Mouse (Mus musculus): ENCODE measurements around the gene Plxnb2. TPM values are rescaled to one million over a fixed set of nuclear protein-coding genes. Genes with fewer than 3 reads are reported as not detected.

Gene Plxnb2
- polyA plus RNA-seq, 1 experiment from 2014 or later, result 104 TPM

GRCm38 (mm10) chr15:89195690-89196312 is 15.2 kb upstream of the Plxnb2 start:
- H3K36me3 ChIP-seq, result peaks cover 10% of the 10 kb centered on the region
- under 1% methylated on average over 24 of the region's 25 CpGs for WGBS
- H3K27ac ChIP-seq, result peak overlapping the region; percentile 98
- H3K4me3 ChIP-seq, result peak overlapping the region; percentile 79
- H3K4me2 ChIP-seq, result peak overlapping the region; percentile 51
- H3K27me3 ChIP-seq, result no peaks in the 10 kb centered on the region
- peak overlapping the region; percentile 95 for H3K9ac ChIP-seq
- H3K4me1 ChIP-seq (replicated peaks), result peaks cover 17% of the 10 kb centered on the region
- ATAC-seq (ENCODE audit: low FRiP score), result peak; percentile 94
- no peaks in the 10 kb centered on the region for H3K9me3 ChIP-seq

- Histone ChIP-seq H3K4me3 (peak overlapping the region; percentile 79), H3K4me2 (peak overlapping the region; percentile 51), H3K4me1 (replicated peaks) (peaks cover 17% of the 10 kb centered on the region), H3K9ac (peak overlapping the region; percentile 95), H3K36me3 (peaks cover 15% of the 10 kb centered on the region), H3K9me3 (no peaks in the 10 kb centered on the region), H3K27me3 (no peaks in the 10 kb centered on the region), H3K27ac (peak overlapping the region; percentile 98)
- peak; percentile 5; the same call in 1 of the 2 replicates for ATAC-seq (ENCODE audit: low FRiP score)
- 29% methylated on average over 6 of the region's 6 CpGs for WGBS
Observed at GRCm38 (mm10) chr15:89195261-89195681, 14.7 kb upstream of the Plxnb2 start.

- no peak overlapping the region for H3K4me3 ChIP-seq
- no peaks in the 10 kb centered on the region for H3K9me3 ChIP-seq
- peak overlapping the region; percentile 14; the same call in 1 of the 2 replicates for H3K27ac ChIP-seq
- 78% methylated on average over 5 of the region's 5 CpGs for WGBS
- no peak for ATAC-seq (ENCODE audit: low FRiP score)
- H3K4me2 ChIP-seq, result no peak overlapping the region
- H3K36me3 ChIP-seq, result peaks cover 55% of the 10 kb centered on the region
- peaks cover 38% of the 10 kb centered on the region for H3K4me1 ChIP-seq (replicated peaks)
- no peaks in the 10 kb centered on the region for H3K27me3 ChIP-seq
- 0 out of 2 replicates have a peak overlapping the region, but pooled peaks have one; percentile 26 for H3K9ac ChIP-seq
Observed at GRCm38 (mm10) chr15:89184937-89185227, 4.3 kb upstream of the Plxnb2 start.

- WGBS, result 50% methylated on average over 5 of the region's 5 CpGs
- H3K4me2 ChIP-seq, result no peak overlapping the region
- peak overlapping the region; percentile 48 for H3K27ac ChIP-seq
- no peaks in the 10 kb centered on the region for H3K9me3 ChIP-seq
- peaks cover 43% of the 10 kb centered on the region for H3K4me1 ChIP-seq (replicated peaks)
- H3K36me3 ChIP-seq, result peaks cover 50% of the 10 kb centered on the region
- no peaks in the 10 kb centered on the region for H3K27me3 ChIP-seq
- peak overlapping the region; percentile 26; the same call in 1 of the 2 replicates for H3K9ac ChIP-seq
- ATAC-seq (ENCODE audit: low FRiP score), result no peak
- no peak overlapping the region for H3K4me3 ChIP-seq
Observed at GRCm38 (mm10) chr15:89184141-89184936, 3.8 kb upstream of the Plxnb2 start.

GRCm38 (mm10) chr15:89182842-89183241 is 2.3 kb upstream of the Plxnb2 start:
- no peak for ATAC-seq (ENCODE audit: low FRiP score)
- no peaks in the 10 kb centered on the region for H3K27me3 ChIP-seq
- WGBS, result 76% methylated on average over 5 of the region's 5 CpGs
- H3K9ac ChIP-seq, result 0 out of 2 replicates have a peak overlapping the region, but pooled peaks have one; percentile 24
- peaks cover 35% of the 10 kb centered on the region for H3K36me3 ChIP-seq
- H3K4me2 ChIP-seq, result 0 out of 2 replicates have a peak overlapping the region, but pooled peaks have one; percentile 4
- no peak overlapping the region for H3K4me3 ChIP-seq
- H3K9me3 ChIP-seq, result no peaks in the 10 kb centered on the region
- peaks cover 58% of the 10 kb centered on the region for H3K4me1 ChIP-seq (replicated peaks)
- H3K27ac ChIP-seq, result peak overlapping the region; percentile 48; the same call in 1 of the 2 replicates

GRCm38 (mm10) chr15:89182328-89182741 is 1.7 kb upstream of the Plxnb2 start:
- WGBS, result 48% methylated on average over 6 of the region's 6 CpGs
- H3K4me2 ChIP-seq, result 0 out of 2 replicates have a peak overlapping the region, but pooled peaks have one; percentile 4
- H3K4me1 ChIP-seq (replicated peaks), result peaks cover 63% of the 10 kb centered on the region
- no peak overlapping the region for H3K4me3 ChIP-seq
- 0 out of 2 replicates have a peak overlapping the region, but pooled peaks have one; percentile 24 for H3K9ac ChIP-seq
- no peak for ATAC-seq (ENCODE audit: low FRiP score)
- H3K27ac ChIP-seq, result peak overlapping the region; percentile 48
- H3K36me3 ChIP-seq, result peaks cover 30% of the 10 kb centered on the region
- H3K9me3 ChIP-seq, result no peaks in the 10 kb centered on the region
- H3K27me3 ChIP-seq, result no peaks in the 10 kb centered on the region

- Histone ChIP-seq H3K4me3 (peak overlapping the region; percentile 86), H3K27me3 (no peaks in the 10 kb centered on the region), H3K9me3 (no peaks in the 10 kb centered on the region), H3K27ac (peak overlapping the region; percentile 96; the same call in 1 of the 2 replicates), H3K4me1 (replicated peaks) (peaks cover 69% of the 10 kb centered on the region), H3K36me3 (peaks cover 24% of the 10 kb centered on the region), H3K4me2 (peak overlapping the region; percentile 97), H3K9ac (peak overlapping the region; percentile 24; the same call in 1 of the 2 replicates)
- 80% methylated on average over 10 of the region's 10 CpGs for WGBS
- no peak for ATAC-seq (ENCODE audit: low FRiP score)
Observed at GRCm38 (mm10) chr15:89181561-89182270, 1.1 kb upstream of the Plxnb2 start.

GRCm38 (mm10) chr15:89180081-89180541 is 477 bp downstream of the Plxnb2 start:
- Histone ChIP-seq H3K4me1 (replicated peaks) (peaks cover 85% of the 10 kb centered on the region), H3K27ac (peak overlapping the region; percentile 96), H3K4me3 (peak overlapping the region; percentile 86), H3K36me3 (peaks cover 8% of the 10 kb centered on the region), H3K27me3 (no peaks in the 10 kb centered on the region), H3K4me2 (peak overlapping the region; percentile 97), H3K9ac (peak overlapping the region; percentile 97), H3K9me3 (no peaks in the 10 kb centered on the region)
- no peak; the same call in 1 of the 2 replicates for ATAC-seq (ENCODE audit: low FRiP score)
- 0% methylated on average over 18 of the region's 26 CpGs for WGBS

- peak overlapping the region; percentile 97 for H3K9ac ChIP-seq
- H3K27me3 ChIP-seq, result 0 out of 2 replicates have a peak, but pooled peaks cover 3% of the 10 kb centered on the region
- peaks cover 3% of the 10 kb centered on the region for H3K36me3 ChIP-seq
- H3K4me1 ChIP-seq (replicated peaks), result peaks cover 87% of the 10 kb centered on the region
- peak overlapping the region; percentile 97 for H3K4me2 ChIP-seq
- H3K27ac ChIP-seq, result peak overlapping the region; percentile 96
- ATAC-seq (ENCODE audit: low FRiP score), result no peak
- 2% methylated on average over 6 of the region's 6 CpGs for WGBS
- H3K4me3 ChIP-seq, result peak overlapping the region; percentile 86
- H3K9me3 ChIP-seq, result no peaks in the 10 kb centered on the region
Observed at GRCm38 (mm10) chr15:89179630-89179964, 991 bp downstream of the Plxnb2 start.

GRCm38 (mm10) chr15:89178954-89179629 is 1.5 kb downstream of the Plxnb2 start:
- Histone ChIP-seq H3K4me2 (peak overlapping the region; percentile 97), H3K27ac (peak overlapping the region; percentile 96), H3K9me3 (no peaks in the 10 kb centered on the region), H3K4me1 (replicated peaks) (peaks cover 87% of the 10 kb centered on the region), H3K4me3 (peak overlapping the region; percentile 86), H3K36me3 (no peaks in the 10 kb centered on the region), H3K9ac (peak overlapping the region; percentile 97), H3K27me3 (0 out of 2 replicates have a peak, but pooled peaks cover 3% of the 10 kb centered on the region)
- 3% methylated on average over 16 of the region's 16 CpGs for WGBS
- ATAC-seq (ENCODE audit: low FRiP score), result no peak

- WGBS, result 76% methylated on average over 7 of the region's 7 CpGs
- no peak for ATAC-seq (ENCODE audit: low FRiP score)
- Histone ChIP-seq H3K36me3 (no peaks in the 10 kb centered on the region), H3K4me3 (peak overlapping the region; percentile 86), H3K27ac (peak overlapping the region; percentile 96), H3K4me1 (replicated peaks) (peaks cover 88% of the 10 kb centered on the region), H3K9ac (peak overlapping the region; percentile 97), H3K4me2 (peak overlapping the region; percentile 97), H3K27me3 (0 out of 2 replicates have a peak, but pooled peaks cover 3% of the 10 kb centered on the region), H3K9me3 (no peaks in the 10 kb centered on the region)
Observed at GRCm38 (mm10) chr15:89178260-89178860, 2.2 kb downstream of the Plxnb2 start.

Measured in hindbrain, embryonic 13.5 days (tissue).